14 mouse cellular contexts compared by ENCODE assay signal in the genomic region with DNA sequence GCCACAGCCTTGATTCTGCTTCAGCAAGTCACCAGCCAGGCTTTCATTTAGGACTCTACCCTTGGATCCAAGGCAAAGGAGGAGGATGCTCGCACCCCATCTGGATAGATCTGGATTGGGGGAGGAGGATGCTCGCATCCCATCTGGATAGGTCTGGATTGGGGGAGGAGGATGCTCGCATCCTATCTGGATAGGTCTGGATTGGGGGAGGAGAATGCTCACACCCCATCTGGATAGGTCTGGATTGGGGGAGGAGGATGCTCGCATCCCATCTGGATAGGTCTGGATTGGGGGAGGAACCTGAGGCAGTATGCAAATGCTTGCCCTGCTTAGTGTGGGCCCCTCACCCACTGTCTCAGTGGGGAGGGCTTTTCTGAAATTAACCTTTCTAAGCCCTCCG.
"Had no signal": no experiment of that assay in that cellular context is flagged by ENCODE, and none has a peak within 500 bp of the region (broad histone marks: within the 10 kb centered on the region; RNA-seq: fewer than 3 reads in every experiment).

No protein-coding gene starts in this region.

- ATAC-seq: liver, embryonic 12.5 days had no signal

- H3K27ac ChIP-seq: limb, embryonic 15.5 days; liver, embryonic 12.5 days; midbrain, embryonic 10.5 days; neural tube, embryonic 13.5 days had no signal

- H3K9me3 ChIP-seq: limb, embryonic 15.5 days; liver, embryonic 12.5 days; midbrain, embryonic 10.5 days; neural tube, embryonic 13.5 days had no signal

- H3K4me3 ChIP-seq: limb, embryonic 15.5 days; liver, embryonic 12.5 days; midbrain, embryonic 10.5 days; neural tube, embryonic 13.5 days had no signal

- H3K27me3 ChIP-seq: limb, embryonic 15.5 days; neural tube, embryonic 13.5 days had no signal

- H3K4me2 ChIP-seq: limb, embryonic 15.5 days; liver, embryonic 12.5 days; lung, embryonic 14.5 days; neural tube, embryonic 13.5 days had no signal

- H3K36me3 ChIP-seq: limb, embryonic 15.5 days; liver, embryonic 12.5 days; midbrain, embryonic 10.5 days; neural tube, embryonic 13.5 days had no signal

- H3K9ac ChIP-seq: limb, embryonic 15.5 days; liver, embryonic 12.5 days; lung, embryonic 14.5 days; neural tube, embryonic 13.5 days had no signal

- DNase-seq: kidney, adult 8-10 months; kidney, postnatal 14 days; layer of hippocampus, postnatal 36 days; lung, embryonic 14.5 days; lung, postnatal 10 days; lung, postnatal 4 days; midbrain, embryonic 14.5 days; right cerebral cortex, adult 18-20 months; right cerebral cortex, postnatal 25 days; thymus, postnatal 36 days had no signal

- H3K4me1 ChIP-seq: limb, embryonic 15.5 days; liver, embryonic 12.5 days had no signal
